Mouse (Mus musculus) embryo, embryonic 10 days (tissue): ENCODE measurements around the gene Mcpt8.
"Not testable (repeated sequence)": the region's sequence is repeated elsewhere in the genome, so short reads cannot be mapped to it uniquely, and the experiment has no call there.

Experiments
- DNase-seq: peaks from one replicate; pipeline ENCODE4 v3.0.0-alpha.2; 2015; ENCODE audit warnings: low spot score

The Mcpt8 gene

DNA sequence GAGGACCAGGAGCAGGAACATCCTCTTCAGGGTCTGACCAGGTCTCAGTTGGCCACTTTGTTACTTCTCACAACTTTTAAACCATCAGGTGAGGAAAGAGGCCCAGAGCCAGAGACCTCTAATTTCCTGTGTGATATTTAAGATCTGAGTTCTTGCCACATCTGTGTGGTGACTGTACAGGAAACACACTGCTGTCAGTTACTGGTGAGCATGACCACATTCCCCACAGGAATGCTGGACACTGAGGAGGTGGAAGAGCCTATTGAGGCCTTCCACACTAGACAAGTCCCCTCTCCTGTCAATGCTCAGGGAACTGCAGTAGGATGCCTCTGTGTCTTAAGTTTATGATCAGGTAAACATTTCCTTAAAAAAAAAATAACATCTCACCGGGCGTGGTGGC, at the start of gene Mcpt8:
Gene Mcpt8 (minus strand): TSS at position 107 of the 400 bp plus-strand sequence.
- DNase-seq = no peak

DNA sequence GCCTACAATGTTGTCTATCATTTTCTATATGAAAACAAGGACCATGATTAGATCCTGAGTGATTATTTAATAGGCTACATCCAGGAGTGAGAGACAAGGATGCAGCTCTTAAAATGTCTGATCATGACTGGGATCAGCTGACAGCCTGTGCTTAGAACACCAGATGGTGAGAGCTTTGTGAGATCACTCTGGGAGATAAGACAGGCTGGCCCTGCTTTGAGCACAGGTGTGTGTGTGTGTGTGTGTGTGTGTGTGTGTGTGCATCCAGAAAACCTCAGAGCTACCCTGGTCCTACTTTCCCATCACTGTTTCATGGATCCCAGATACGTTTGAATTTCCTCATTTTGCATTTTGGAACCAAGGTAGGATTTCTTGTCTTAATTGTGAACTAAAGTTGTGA, 48.6 kb upstream of the Mcpt8 start:
- not testable (repeated sequence) for DNase-seq

DNA sequence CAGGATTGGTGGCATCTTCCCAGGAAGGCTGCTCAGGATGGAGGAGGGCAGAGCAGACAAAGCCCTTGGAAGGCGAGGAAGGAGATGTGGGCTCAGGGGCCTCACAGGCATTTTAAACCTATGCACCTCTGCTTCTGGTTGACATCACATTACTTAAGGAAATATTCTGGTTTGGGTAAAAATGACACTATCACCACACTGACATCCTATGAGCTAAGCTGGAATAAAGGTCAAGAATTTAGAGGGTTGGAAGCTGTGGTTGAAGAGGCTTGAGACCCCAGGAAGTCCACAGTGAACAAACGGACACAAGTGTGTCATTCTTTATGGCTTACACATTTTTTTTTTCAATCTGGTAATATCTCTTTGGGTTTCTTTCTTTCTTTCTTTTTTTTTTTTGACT, 47.4 kb upstream of the Mcpt8 start, which contains the start of gene Gzmd:
Gene Gzmd (minus strand): TSS at position 101 of the 400 bp plus-strand sequence.
- not testable (repeated sequence) for DNase-seq

DNA sequence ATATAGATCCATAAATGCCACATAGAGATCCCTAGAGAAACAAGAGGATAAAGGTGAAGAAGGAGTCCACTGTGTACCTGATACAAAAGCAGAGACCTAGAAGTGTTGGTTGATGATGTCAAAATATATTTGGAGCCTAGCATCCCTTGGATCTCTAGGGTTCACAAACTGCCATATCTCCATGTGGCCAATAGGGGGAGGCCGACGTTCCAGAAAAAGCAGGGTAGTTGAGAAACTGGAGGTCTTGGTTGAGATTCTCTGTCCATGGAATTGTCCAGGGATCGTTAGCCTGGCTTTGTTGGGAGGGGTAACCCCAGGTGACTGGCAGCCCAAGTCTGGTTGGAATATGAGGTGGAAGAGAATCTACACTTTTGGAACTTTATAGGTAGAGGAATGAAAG, 43.3 kb upstream of the Mcpt8 start:
- no peak for DNase-seq

DNA sequence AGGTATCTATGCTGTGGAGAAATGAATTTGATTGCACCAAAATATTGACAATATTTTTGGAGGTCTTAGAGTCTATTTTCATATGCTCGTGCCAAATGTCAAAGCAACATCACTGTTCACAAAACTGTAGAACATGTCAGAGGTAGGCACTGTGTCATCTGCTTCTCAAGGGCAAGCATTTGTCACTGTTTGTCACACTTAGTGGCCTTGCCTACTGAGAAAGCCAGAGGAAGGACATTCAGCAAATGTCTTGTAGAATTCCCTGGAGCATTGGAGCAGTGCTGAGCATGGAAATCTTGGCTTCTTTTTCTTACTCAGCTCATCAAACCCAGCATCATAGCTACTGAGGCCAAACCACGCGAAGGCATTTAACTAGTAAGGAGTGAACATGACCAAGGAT, 38.4 kb upstream of the Mcpt8 start:
- DNase-seq = no peak

DNA sequence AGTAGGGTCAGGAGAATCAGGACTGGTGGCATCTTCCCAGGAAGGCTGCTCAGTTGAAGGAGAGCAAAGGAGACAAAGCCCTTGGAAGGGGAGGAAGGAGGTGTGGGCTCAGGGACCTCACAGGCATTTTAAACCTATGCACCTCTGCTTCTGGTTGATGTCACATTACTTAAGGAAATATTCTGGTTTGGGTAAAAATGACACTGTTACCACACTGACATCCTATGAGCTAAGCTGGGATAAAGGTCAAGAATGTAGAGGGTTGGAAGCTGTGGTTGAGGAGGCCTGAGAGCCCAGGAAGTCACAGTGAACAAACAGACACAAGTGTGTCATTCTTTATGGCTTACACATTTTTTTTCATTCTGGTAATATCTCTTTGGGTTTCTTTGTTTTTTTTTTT, 35.5 kb upstream of the Mcpt8 start, which contains the start of gene Gzme:
Gene Gzme (minus strand): TSS at position 101 of the 400 bp plus-strand sequence.
- DNase-seq = no peak

DNA sequence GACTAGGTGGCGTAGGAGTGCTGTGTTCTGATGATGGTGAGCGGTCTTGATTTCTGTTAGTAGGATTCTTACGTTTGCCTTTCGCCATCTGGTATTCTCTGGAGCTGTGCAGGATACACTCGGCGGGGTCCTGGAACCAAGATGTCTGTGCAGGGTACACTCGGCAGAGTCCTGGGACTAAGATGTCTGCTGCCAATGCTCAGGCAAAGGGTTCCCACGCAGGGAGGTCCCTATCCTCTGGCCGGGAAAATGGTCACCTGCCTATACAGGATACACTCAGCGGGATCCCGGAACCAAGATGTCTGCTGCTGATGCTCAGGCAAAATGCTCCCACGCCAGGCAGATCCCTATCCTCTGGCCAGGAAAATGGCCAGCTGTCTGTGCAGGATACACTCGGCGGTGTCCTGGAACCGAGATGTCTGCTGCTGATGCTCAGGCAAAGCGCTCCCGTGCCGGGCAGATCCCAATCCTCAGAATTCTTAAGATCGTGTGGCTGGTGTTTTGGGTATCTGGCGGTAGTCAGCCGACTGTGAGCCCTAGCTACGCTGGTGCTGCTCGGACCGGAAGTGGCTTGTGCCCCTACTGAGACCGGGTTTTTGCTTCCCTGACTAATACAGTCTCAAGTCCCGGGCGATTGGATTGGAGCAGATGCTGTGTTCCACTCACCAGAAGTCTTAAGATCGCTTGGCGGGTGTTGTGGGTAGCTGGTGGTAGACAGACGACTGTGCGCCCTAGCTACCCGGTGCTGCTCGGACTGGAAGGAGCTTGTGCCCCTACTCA, 30.6 kb upstream of the Mcpt8 start:
- not testable (repeated sequence) for DNase-seq

DNA sequence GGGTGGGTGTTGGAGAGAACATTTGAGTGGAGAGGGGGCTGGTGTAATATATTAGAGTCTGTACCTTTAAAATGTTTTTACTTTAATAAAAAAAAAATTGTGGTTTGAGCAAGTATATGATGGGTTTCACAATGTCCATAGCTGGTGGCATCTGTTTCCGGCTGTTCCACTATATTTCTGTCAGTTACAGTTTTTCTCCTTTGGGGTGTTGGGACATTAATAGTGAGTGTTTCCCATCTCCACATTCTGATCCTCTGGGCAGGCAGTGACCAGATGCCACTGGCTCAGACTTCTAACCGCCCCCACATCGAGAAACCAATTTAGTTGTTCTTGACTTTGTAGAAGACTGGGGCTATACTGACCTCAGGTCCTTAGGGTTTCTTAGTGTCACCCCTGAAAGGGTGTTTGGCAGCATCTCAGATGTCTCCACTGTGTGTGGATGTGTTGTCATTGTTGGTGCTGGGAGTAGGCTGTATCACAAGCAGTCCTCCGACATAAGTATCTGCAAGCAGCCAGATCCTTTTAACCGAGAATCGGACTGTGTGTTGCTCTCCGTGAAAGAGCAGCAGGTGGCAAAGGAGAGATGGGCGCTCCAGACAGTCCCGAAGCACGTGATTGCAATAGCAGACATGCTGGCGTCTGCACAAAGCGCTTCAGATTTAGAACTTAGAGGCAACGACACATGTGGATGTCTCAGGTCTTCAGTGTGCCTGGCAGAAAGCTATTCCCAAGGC, 20.5 kb upstream of the Mcpt8 start:
- DNase-seq = no peak

DNA sequence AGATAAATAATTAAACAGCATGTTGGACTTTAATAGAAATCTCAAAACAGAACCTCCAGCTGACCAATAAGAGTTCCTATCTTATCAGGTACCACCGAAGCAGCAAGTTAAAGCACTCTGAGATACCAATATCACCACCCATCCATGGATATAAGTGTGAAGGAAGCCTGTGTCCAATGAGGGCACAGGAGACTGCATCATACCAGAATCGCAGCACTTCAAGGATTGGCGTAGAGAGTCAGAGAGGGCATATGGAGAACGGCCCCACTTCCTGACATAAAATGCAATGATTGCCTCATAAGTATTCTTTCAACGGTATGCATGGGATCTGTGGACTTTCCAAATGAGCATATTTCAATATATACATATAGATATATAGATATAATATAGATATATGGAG, 19.9 kb upstream of the Mcpt8 start:
- DNase-seq = no peak

DNA sequence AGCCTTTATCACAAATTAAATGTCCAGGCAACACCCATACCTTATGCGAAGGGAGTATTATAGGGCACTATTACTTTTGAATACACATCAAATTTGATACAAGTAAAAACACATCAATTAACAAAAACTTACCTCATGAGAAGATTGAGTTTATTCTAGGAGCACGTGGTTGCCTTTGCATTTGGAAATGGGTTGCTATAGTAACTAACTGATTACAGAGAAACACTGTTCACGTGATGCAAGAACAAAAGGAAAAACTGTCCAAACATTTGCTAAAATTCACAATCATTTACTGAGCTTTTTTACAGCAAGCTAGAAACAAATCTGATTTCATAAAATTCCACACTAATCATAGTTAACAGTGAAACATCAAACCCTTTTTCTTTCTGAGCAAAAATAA, 18.4 kb upstream of the Mcpt8 start:
- DNase-seq = no peak

DNA sequence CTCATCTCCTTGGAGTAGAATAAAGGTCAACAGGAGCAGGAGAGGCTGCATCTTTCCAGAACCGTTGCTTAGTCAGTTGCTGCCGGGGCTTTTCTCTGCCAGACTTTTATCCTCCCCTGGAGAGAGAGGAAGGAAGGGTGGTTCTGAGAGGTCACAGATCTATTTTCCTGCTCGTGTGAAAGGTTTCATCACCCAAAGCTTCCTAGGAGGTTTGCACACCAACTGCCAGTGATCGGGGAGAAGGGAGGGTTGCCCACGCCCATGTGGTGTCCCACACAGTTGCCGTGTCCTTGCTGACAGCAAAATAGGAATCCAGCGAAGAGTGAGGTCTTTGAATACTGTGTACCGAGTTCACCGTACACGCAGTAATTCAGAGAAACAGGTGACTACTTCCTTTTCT, 17.3 kb upstream of the Mcpt8 start, which contains the start of gene Ctsg:
Gene Ctsg (minus strand): TSS at position 189 of the 400 bp plus-strand sequence.
- no peak for DNase-seq

DNA sequence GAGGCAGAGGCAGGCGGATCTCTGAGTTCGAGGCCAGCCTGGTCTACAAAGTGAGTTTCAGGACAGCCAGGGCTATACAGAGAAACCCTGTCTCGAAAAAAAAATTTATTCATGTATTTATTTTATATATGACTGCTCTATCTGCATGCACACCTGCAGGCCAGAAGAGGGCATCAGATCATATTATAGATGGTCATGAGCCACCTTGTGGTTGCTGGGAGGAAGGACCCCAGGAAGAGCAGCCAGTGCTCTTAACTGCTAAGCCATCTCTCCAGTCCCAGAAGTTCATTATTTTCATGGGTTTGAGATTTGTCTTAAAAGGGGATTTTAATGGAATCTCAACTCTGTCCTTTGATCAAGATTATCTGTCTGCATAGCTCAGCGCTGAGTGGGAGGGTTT, 13.9 kb upstream of the Mcpt8 start:
- peak; percentile 45 for DNase-seq

DNA sequence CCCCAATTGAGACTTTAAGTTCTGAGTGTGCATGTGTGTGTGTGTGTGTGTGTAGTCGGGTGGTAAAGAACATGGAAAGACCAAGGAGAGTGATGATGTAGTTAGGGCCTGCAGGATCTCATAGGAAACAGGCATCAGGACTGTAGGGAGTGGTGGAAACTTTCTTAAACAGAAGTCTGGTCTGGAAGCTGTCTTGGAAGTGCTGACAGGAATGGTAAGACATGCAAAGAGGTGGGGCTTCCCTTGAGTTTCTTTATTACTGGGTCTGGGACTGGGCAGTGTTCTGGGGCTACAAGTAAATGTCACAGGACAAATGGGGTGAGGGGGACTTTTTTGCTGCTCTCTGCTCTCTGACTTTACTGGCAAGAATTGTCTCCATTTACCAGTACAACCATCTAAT, 12.5 kb upstream of the Mcpt8 start:
- peak; percentile 7 for DNase-seq

DNA sequence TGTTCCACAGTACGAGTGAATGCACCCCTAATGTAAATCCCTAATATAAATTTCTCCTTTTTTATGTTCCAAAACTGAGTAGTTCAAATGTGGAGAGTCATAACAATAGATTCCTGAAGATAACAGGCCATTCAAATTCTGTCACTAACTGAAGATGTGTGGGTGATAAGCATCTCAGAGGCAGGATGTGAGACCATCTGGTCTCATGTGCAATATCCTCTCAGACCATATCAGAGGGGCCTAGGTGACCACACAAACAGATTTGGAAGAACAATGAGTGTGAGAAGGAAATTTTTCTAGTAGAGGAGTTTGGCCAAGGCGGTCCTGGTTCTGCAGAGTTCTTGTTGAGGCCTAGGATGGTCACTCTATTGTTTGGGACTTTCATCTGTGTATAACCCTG, 8.3 kb upstream of the Mcpt8 start:
- DNase-seq = no peak

DNA sequence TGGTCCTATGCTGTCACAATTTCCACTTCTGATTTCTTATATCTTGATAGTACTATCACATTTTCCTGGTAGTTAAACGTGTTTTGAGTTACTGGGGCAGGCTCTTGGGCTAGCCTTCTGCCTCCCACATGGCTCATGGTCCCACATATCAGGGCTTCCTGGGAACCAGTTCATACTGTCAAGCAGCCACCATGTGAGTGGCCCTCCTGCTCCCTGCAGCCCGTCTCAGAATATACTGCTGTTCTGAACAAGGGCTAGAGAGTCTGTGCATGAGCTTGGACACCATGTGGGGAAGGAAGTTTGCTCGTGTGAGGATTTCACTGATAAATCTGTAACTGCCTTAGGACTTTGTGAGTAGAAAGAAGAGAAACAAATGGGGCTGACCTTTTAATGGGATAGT, 1.6 kb upstream of the Mcpt8 start:
- no peak for DNase-seq

DNA sequence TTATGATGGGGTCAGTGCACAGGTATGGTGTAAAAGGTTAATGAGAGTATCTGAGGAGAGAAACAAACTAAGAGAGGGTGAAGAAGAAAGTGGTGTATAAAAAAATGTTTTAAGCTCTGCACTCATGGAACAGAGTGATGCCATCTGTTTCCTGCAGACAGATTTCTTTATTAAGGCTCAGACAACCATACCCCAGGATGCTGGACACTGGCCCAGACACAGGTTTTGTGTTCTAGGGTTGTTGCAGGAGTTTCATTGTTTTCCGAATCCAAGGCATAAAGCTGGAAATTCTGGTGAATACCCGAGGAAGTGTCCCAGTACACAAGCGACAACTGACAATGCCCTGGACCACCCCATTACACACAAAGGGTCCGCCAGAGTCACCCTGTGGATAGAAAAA, 3.1 kb downstream of the Mcpt8 start:
- DNase-seq = no peak

DNA sequence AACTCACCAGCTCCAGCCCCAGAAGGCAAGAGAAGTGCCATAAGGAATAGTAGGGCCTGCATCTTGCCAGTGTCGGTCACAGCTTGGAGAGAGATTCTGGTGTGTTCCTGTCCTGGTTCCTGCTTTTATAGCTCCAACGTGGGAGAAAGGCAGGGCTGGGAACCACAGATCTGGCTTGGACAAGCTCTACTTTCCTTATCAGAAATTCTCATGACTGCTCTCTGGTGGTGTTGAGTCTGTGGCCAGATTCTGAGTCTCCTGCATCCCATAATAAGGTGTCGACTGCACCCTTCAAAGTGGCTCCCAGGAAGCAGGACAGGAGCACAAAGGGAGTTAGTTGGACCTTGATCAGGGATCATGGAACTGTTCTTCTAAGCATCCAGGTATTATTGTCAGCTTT, 22.9 kb downstream of the Mcpt8 start, which contains the start of gene Mcpt4:
Gene Mcpt4 (minus strand): TSS at position 101 of the 400 bp plus-strand sequence.
- DNase-seq = not testable (repeated sequence)

DNA sequence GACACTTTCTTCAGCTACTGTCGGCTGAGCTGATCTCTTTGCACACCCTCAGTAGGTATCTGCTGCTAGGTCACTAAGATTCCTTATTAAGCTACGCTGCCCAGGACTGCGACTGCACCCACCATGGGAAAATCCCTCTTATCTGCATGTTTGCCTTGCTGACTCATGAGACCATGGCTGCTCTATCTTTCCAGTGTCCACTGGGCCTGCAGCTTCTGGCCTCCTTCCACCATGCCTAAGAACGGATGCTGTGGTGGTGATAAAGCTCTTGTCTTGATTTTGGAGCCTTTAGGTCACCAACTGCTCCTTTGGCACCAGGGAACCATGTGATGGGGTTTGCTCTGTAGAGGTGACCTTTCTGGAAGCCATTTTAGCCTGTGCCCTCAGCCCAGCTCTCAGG, 27.4 kb downstream of the Mcpt8 start:
- no peak for DNase-seq

DNA sequence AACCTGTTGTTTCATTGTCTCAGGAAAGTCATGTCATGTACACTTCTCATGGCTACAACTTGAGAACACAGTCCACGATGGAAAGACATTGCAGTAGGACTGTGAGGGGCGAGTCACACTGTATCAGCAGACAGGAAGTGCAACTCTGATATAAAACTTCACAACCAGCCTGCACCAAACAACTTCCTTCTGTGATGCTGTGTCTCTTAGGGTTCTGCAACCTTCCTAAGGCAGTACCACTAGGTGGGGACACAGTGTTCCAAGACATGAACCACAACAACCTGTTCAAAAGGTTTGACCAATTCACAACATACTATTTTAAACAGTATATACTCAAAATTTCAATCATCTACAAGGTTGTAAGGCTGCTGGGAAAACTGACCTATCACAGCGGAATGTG, 29.7 kb downstream of the Mcpt8 start:
- DNase-seq = no peak

DNA sequence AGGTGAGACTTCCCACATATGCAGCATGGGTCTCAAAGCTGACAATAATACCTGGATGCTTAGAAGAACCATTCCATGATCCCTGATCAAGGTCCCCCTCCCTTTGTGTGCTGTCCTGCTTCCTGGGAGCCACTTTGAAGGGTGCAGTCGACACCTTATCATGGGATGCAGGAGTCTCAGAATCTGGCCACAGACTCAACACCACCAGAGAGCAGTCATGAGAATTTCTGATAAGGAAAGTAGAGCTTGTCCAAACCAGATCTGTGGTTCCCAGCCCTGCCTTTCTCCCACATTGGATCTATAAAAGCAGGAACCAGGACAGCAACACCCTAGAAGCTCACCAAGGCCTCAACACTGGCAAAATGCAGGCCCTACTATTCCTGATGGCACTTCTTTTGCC, 43.3 kb downstream of the Mcpt8 start, which contains the start of gene Mcpt2:
Gene Mcpt2 (plus strand): TSS at position 250 of the 400 bp plus-strand sequence.
- not testable (repeated sequence) for DNase-seq

DNA sequence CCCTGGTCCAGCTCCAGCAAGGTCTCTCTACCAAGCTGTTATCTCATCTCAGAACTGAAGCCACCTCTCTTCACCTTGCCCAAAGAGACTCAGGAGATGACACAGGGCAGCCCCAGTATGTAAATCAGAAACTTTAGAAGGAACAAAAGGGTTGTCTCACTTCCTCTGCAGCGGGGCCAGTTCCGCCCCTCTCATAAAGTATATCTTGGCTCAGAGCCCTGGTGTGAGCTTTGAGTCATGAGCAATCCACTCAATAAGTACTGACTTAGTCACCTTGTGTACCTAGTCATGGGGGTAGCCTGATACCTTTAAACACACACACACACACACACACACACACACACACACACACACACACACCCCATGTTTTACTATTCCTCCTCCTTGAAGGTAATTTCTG, 50.6 kb downstream of the Mcpt8 start:
- DNase-seq = no peak
